ENCODE assay signal across 26 mouse cellular contexts in genomic region chr13:109092654-109093053, GRCm38 (mm10).
DNase-seq lines count a peak whose midpoint lies in the region; ATAC-seq and TF ChIP-seq lines count a peak whose summit lies in the region.
"Had no signal": no experiment of that assay in that cellular context is flagged by ENCODE, and none has a peak within 500 bp of the region (broad histone marks: within the 10 kb centered on the region; RNA-seq: fewer than 3 reads in every experiment).

No protein-coding gene starts in this region.

- H3K4me1 ChIP-seq in forebrain, embryonic 13.5 days: no peaks in the 10 kb centered on the region
- no peaks in the 10 kb centered on the region for H3K4me1 ChIP-seq in forebrain, embryonic 10.5 days
- H3K4me1 ChIP-seq in cerebellum, adult 2 months (ENCODE audit: control insufficient read depth, insufficient read depth, low read length): peaks cover 2% of the 10 kb centered on the region; the same call in 1 of the 2 replicates
- H3K4me1 ChIP-seq in hindbrain, embryonic 12.5 days: no peaks in the 10 kb centered on the region
- H3K4me1 ChIP-seq: embryonic facial prominence, embryonic 12.5 days; heart, embryonic 13.5 days; hindbrain, embryonic 15.5 days; liver, embryonic 12.5 days had no signal

- no peak overlapping the region for H3K9ac ChIP-seq in forebrain, embryonic 13.5 days
- no peak overlapping the region for H3K9ac ChIP-seq in hindbrain, embryonic 12.5 days
- H3K9ac ChIP-seq: embryonic facial prominence, embryonic 12.5 days; heart, embryonic 13.5 days; hindbrain, embryonic 15.5 days; liver, embryonic 12.5 days; liver, postnatal 0 days had no signal

- H3K36me3 ChIP-seq in forebrain, embryonic 13.5 days (ENCODE audit: poor library complexity, severe bottlenecking): no peaks in the 10 kb centered on the region
- no peaks in the 10 kb centered on the region for H3K36me3 ChIP-seq in forebrain, embryonic 10.5 days (replicated peaks)
- no peaks in the 10 kb centered on the region for H3K36me3 ChIP-seq in hindbrain, embryonic 12.5 days
- H3K36me3 ChIP-seq: embryonic facial prominence, embryonic 12.5 days; heart, embryonic 13.5 days; hindbrain, embryonic 15.5 days; liver, embryonic 12.5 days had no signal

- H3K27me3 ChIP-seq in forebrain, embryonic 13.5 days: no peaks in the 10 kb centered on the region
- no peaks in the 10 kb centered on the region for H3K27me3 ChIP-seq in forebrain, embryonic 10.5 days (ENCODE audit: poor library complexity, severe bottlenecking)
- H3K27me3 ChIP-seq in cerebellum, adult 2 months (ENCODE audit: control insufficient read depth, insufficient read depth, low read length): no peaks in the 10 kb centered on the region
- H3K27me3 ChIP-seq in hindbrain, embryonic 12.5 days: no peaks in the 10 kb centered on the region
- H3K27me3 ChIP-seq: embryonic facial prominence, embryonic 12.5 days; heart, embryonic 13.5 days; hindbrain, embryonic 15.5 days; liver, embryonic 12.5 days had no signal

- H3K4me3 ChIP-seq in forebrain, embryonic 13.5 days: no peak overlapping the region
- no peak overlapping the region for H3K4me3 ChIP-seq in forebrain, embryonic 10.5 days
- H3K4me3 ChIP-seq in cerebellum, adult 2 months (replicated peaks; ENCODE audit: insufficient read depth, low read depth, low read length): no peak overlapping the region
- H3K4me3 ChIP-seq in hindbrain, embryonic 12.5 days: no peak overlapping the region
- H3K4me3 ChIP-seq: embryonic facial prominence, embryonic 12.5 days; heart, embryonic 13.5 days; hindbrain, embryonic 15.5 days; liver, embryonic 12.5 days had no signal

- H3K9me3 ChIP-seq in forebrain, embryonic 13.5 days (replicated peaks): no peaks in the 10 kb centered on the region
- no peaks in the 10 kb centered on the region for H3K9me3 ChIP-seq in forebrain, embryonic 10.5 days
- no peaks in the 10 kb centered on the region for H3K9me3 ChIP-seq in hindbrain, embryonic 12.5 days (replicated peaks)
- H3K9me3 ChIP-seq: embryonic facial prominence, embryonic 12.5 days; heart, embryonic 13.5 days; hindbrain, embryonic 15.5 days; liver, embryonic 12.5 days had no signal

- peak; percentile 84 for ATAC-seq in forebrain, embryonic 13.5 days
- ATAC-seq in hindbrain, embryonic 12.5 days (ENCODE audit: low FRiP score): no peak
- ATAC-seq: inflammation-experienced regulatory T-cells, adult 6 months; liver, embryonic 12.5 days; liver, postnatal 0 days; midbrain, embryonic 16.5 days had no signal

- no peak overlapping the region for H3K4me2 ChIP-seq in forebrain, embryonic 13.5 days
- no peak overlapping the region for H3K4me2 ChIP-seq in hindbrain, embryonic 12.5 days (replicated peaks)
- H3K4me2 ChIP-seq: embryonic facial prominence, embryonic 12.5 days; heart, embryonic 13.5 days; hindbrain, embryonic 15.5 days; liver, embryonic 12.5 days; midbrain, embryonic 11.5 days had no signal

- 74% methylated on average over 3 of the region's 3 CpGs for WGBS in forebrain, embryonic 13.5 days
- WGBS in forebrain, embryonic 10.5 days: 92% methylated on average over 3 of the region's 3 CpGs
- WGBS in cerebellum, adult 2 months: 32% methylated on average over 3 of the region's 3 CpGs
- 92% methylated on average over 3 of the region's 3 CpGs for WGBS in hindbrain, embryonic 12.5 days

- no peak for DNase-seq in forebrain, embryonic 10.5 days (ENCODE audit: extremely low spot score, low spot score)
- peak; percentile 83 for DNase-seq in brain, adult 2 months (ENCODE audit: low read depth, low spot score)
- DNase-seq in cerebellum, adult 2 months: peak; percentile 48 to 84
- peak; percentile 9 to 52 for DNase-seq in cerebellum, postnatal 14 days
- DNase-seq in thymus, postnatal 36 days: no peak
- no peak for DNase-seq in gastrocnemius, postnatal 10 days
- DNase-seq: adrenal gland, postnatal 25 days; embryo, embryonic 11 days; heart, postnatal 10 days; kidney, adult 11 months; kidney, postnatal 4 days; left cerebral cortex, postnatal 4 days; liver, postnatal 0 days; lung, postnatal 36 days; right cerebral cortex, postnatal 4 days; thymus, adult 18-20 months had no signal

- TF ChIP-seq CTCF in cerebellum, adult 2 months (IDR thresholded peaks at IDR 0.05; ENCODE audit: borderline replicate concordance, insufficient read depth, low read depth, low read length): no peak

- H3K27ac ChIP-seq in forebrain, embryonic 13.5 days: no peak overlapping the region
- no peak overlapping the region for H3K27ac ChIP-seq in forebrain, embryonic 10.5 days
- no peak overlapping the region for H3K27ac ChIP-seq in cerebellum, adult 2 months (ENCODE audit: insufficient read depth, low read length)
- H3K27ac ChIP-seq in hindbrain, embryonic 12.5 days: no peak overlapping the region
- H3K27ac ChIP-seq: embryonic facial prominence, embryonic 12.5 days; heart, embryonic 13.5 days; hindbrain, embryonic 15.5 days; liver, embryonic 12.5 days; stomach, postnatal 0 days had no signal

- TF ChIP-seq POLR2A in cerebellum, adult 2 months (IDR thresholded peaks at IDR 0.05; ENCODE audit: borderline replicate concordance, insufficient read depth, low read length): no peak

Comparison
In these comparisons a context has a peak if more than half of its experiments do, and no peak if none do; other contexts are left out.
1. DNase-seq: peak in brain, adult 2 months (single experiment), cerebellum, adult 2 months (2 of 2) and cerebellum, postnatal 14 days (2 of 2); none in forebrain, embryonic 10.5 days (single experiment), thymus, postnatal 36 days (0 of 2) and gastrocnemius, postnatal 10 days (single experiment).